Mouse (Mus musculus): ENCODE measurements at regions not wholly inside any gene's neighbourhood (a gene's known extent, or its start where the extent isn't known, plus 50 kb on each side); places are given as distances from the start of the nearest gene placed in this dataset.
A peak's percentile ranks its signal among the peaks of the same experiment; 100 is the strongest.

DNA sequence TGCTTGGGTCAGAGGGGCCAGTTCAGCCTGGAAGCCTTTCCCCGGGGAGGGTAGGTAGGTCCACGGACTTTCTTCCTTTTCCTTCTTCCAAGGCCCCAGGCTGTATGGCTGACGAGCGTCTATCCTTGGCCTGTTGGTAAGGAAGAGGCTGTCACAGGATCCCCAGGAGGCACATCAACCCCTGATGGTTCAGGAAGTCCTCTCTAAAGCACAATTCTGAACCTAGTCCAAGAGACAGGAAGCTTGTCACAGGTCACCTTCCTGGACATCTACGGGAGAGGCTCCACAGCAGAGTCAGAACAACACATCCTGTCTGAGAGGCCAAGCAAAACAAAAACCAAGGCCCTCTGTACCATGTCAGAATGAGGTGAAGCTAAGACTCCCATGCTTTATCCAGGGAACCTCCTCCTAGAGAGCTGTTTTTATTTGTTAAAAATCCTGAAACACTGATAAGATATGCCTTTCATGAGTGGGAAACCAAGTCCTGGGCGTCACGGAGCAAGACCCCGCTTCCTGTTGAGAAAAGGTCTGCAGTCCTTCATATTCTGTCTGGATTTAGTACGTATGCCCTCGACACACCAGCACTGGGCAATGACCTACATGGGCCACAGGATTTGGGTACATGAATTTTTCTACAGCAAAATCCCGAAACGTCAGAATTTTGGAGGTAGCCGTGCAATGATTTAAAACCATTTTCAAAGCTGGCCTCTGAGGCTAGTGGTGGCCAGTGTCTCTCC is 52.0 kb upstream of the Snrk start:
- no peak for DNase-seq

DNA sequence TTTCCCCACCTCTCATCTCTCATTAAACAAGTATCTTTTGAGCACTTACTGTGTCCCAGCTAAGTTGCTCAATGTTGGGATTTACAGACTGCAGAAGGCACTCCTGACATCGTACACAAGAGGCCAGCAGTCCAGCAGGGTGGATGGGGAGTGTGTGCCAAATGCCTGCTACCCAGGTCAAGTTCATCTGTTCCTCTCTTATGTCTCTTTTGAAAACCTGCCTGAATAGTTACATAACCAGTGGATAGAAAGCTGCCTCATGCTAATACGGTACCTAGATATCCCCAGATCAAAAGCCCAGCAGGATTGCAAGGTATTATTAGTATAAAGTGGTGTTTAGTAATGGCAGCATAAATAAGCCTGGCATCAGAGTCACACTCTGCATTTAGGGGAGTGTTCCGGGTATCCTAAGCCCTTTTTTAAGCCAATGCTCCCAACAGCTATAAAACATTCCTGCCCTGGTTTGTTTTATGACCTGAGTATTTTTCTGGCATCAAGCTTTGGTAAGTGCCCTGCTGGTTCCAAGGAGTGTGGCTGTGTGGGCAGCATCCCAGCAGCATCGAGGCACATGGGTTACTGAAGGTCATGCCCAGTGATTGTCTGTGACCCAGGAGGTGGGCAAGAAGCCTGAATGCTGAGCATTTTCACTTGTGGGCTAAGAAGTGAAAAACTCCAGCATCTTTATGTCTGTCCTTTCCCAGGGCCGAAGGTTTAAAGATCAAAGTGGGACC is 59.1 kb upstream of the Pomgnt2 start:
- DNase-seq: no peak

DNA sequence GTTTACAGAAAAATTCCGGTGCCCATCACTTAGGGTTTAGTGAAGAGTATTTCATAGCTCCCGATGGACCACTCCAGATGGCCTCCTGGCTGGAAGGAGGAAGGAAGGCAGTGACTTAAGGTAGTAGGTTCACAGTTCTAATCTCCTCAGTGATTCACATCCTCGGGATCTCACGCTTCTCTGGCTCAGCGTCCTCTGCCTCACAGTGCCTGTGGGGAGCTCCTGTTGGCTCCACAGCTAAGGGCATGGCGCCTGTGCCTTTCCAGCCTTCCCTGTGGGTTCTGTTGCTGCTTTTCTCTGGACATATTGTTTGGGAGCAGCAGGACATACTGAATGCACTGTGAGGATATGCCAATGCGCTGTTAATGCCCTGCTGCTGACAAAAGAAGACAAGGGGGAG is 54.8 kb upstream of the Pomgnt2 start:
- no peak for DNase-seq

DNA sequence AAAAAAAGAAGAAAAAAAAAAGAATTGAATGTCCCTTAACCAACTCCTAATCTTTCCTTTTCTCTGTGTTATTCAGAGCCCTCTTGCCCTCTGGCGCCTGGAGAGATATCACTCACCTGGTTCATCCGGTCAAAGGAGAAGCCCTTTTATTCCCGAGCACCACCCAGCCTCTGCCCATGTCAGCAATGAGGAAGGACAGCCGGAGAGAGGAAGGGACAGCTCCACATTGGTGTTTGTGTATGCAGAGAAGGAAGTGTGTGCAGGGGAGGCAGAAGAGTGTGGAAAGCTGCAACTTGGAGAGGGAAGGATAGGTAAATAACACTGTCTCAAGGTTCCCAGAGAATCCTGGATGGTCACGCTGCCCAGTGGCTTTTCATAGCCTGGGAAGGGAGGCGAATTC is 54.2 kb upstream of the Pomgnt2 start:
- DNase-seq: no peak

DNA sequence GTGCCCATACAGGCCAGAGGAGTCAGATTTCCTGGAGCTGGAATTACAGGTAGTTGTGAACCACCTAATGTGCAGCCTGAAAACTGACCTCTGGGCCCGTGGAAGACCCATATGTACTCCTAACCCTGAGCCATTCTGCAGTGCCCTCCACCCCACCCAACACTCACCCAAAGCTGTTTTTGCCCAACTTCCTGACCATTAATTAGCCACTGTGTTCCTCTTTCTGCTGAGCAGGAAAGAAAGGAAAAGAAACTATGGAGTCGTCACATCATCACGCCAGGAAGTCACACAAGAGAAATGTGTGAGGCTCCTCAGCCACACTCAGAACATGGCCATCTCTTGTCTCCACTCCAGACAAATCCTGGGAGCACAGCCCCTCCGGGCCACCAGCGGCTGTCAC is 52.1 kb upstream of the Pomgnt2 start:
- DNase-seq: no peak

DNA sequence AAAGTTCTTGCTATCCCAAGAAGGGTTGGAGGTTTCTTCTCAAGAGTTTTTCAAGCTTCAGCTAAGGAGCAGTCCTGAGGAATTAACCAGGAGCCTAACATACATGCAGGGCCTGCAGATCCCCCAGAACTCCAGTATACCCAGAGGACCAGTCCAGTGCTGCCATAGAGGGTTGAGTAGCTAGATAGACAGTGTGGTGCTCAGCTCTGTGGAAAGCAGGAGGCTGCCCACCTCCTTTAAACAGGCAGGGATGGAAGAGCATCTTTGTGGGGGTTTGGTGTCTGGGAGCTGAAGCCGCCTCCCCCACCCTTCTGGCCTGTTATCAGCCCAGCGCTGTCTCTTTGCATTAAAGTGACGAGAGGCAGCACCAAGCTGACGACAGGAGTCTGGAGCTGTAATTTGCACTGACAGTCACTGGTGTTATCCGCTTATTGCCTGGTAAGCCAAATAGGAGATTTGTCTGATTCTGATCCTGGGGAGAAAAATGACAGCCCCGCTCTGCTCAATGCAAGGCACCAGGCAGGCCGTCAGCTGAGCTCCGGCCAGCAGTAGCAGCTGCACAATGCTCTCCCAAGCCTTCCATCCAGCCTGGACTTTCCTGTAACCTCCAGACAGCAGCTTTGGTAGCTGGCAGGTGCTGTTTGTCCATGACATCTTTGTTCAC is 51.2 kb upstream of the Pomgnt2 start:
- peak; percentile 19 for DNase-seq
